Mouse (Mus musculus) hindbrain, embryonic 10.5 days (tissue): Measurements from ENCODE around the gene Il17c. TPM values are rescaled to one million over a fixed set of nuclear protein-coding genes. Genes with fewer than 3 reads are reported as not detected.

Experiments used
- DNase-seq: peaks from one replicate; pipeline ENCODE4 v3.0.0-alpha.2; 2017; ENCODE audit warnings: low spot score
- H3K27ac ChIP-seq: fragments of 300-500 bp; sonication (generic); 2 replicates; pipeline ENCODE4 v1.5.1; 2016; ENCODE audit warnings: mild to moderate bottlenecking, moderate library complexity
- H3K27me3 ChIP-seq: fragments of 300-500 bp; sonication (generic); 2 replicates; pipeline ENCODE4 v1.6.1; 2016; ENCODE audit warnings: mild to moderate bottlenecking; ENCODE audit not compliant: poor library complexity, insufficient read depth, severe bottlenecking
- H3K36me3 ChIP-seq: fragments of 300-500 bp; sonication (generic); 2 replicates; pipeline ENCODE4 v1.6.1; 2016; ENCODE audit warnings: mild to moderate bottlenecking, moderate library complexity
- H3K4me1 ChIP-seq: fragments of 300-500 bp; sonication (generic); replicated peaks from 2 replicates; pipeline ENCODE4 v1.6.1; 2016; ENCODE audit warnings: mild to moderate bottlenecking
- H3K4me3 ChIP-seq: fragments of 300-500 bp; sonication (generic); 2 replicates; pipeline ENCODE4 v1.5.1; 2016; ENCODE audit warnings: mild to moderate bottlenecking, moderate library complexity
- H3K9me3 ChIP-seq: fragments of 300-500 bp; sonication (generic); 2 replicates; pipeline ENCODE4 v1.6.1; 2016; ENCODE audit warnings: mild to moderate bottlenecking, moderate library complexity
- WGBS: fragments of 180-500 bp; shearing (Covaris S2); methylation state at CpG from one replicate; pipeline ENCODE4 v1.1.7; 2016; 5-methylcytosine and 5-hydroxymethylcytosine counted together
- polyA plus RNA-seq: library from polyadenylated mRNA; unstranded; fragments of >200 nt; fragmentation: Nextera tagmentation; extraction: Ambion mirVana; gene quantifications from 2 replicates; pipeline ENCODE4 v1.2.1, GENCODE M21; 2016

The Il17c gene
- polyA plus RNA-seq, 1 experiment from 2014 or later: not detected

GRCm38 (mm10) chr8:122451161-122451703, 29.4 kb downstream of the Il17c start:
- 0 out of 2 replicates have a peak, but pooled peaks cover under 1% of the 10 kb centered on the region for H3K4me1 ChIP-seq
- H3K4me3 ChIP-seq: no peak overlapping the region
- no peaks in the 10 kb centered on the region for H3K9me3 ChIP-seq
- no peak for DNase-seq
- no peaks in the 10 kb centered on the region for H3K36me3 ChIP-seq
- no peak overlapping the region for H3K27ac ChIP-seq
- WGBS: 83% methylated on average over 7 of the region's 7 CpGs
- peaks cover 12% of the 10 kb centered on the region; the same call in 1 of the 2 replicates for H3K27me3 ChIP-seq

GRCm38 (mm10) chr8:122452154-122452553, 30.3 kb downstream of the Il17c start:
- Histone ChIP-seq H3K27ac (no peak overlapping the region), H3K27me3 (peaks cover 21% of the 10 kb centered on the region; the same call in 1 of the 2 replicates), H3K4me1 (no peaks in the 10 kb centered on the region), H3K9me3 (no peaks in the 10 kb centered on the region), H3K36me3 (no peaks in the 10 kb centered on the region), H3K4me3 (no peak overlapping the region)
- DNase-seq: no peak
- 86% methylated on average over 10 of the region's 10 CpGs for WGBS

- 89% methylated on average over 6 of the region's 6 CpGs for WGBS
- H3K9me3 ChIP-seq: no peaks in the 10 kb centered on the region
- no peaks in the 10 kb centered on the region for H3K4me1 ChIP-seq
- peaks cover 44% of the 10 kb centered on the region for H3K27me3 ChIP-seq
- H3K4me3 ChIP-seq: no peak overlapping the region
- no peaks in the 10 kb centered on the region for H3K36me3 ChIP-seq
- DNase-seq: no peak
- no peak overlapping the region for H3K27ac ChIP-seq
Measured at GRCm38 (mm10) chr8:122454409-122454808, 32.6 kb downstream of the Il17c start.

- Histone ChIP-seq H3K27me3 (peaks cover 71% of the 10 kb centered on the region), H3K4me1 (peaks cover 23% of the 10 kb centered on the region), H3K9me3 (no peaks in the 10 kb centered on the region), H3K4me3 (no peak overlapping the region), H3K27ac (no peak overlapping the region), H3K36me3 (no peaks in the 10 kb centered on the region)
- 78% methylated on average over 11 of the region's 11 CpGs for WGBS
- no peak for DNase-seq
Measured at GRCm38 (mm10) chr8:122457171-122457570, 35.4 kb downstream of the Il17c start.

GRCm38 (mm10) chr8:122459218-122459900, 37.5 kb downstream of the Il17c start:
- peak; percentile 20 for DNase-seq
- 0 out of 2 replicates have a peak overlapping the region, but pooled peaks have one; percentile 50 for H3K4me3 ChIP-seq
- no peak overlapping the region for H3K27ac ChIP-seq
- H3K36me3 ChIP-seq: no peaks in the 10 kb centered on the region
- H3K4me1 ChIP-seq: peaks cover 42% of the 10 kb centered on the region
- H3K9me3 ChIP-seq: no peaks in the 10 kb centered on the region
- 61% methylated on average over 6 of the region's 6 CpGs for WGBS
- H3K27me3 ChIP-seq: peaks cover 85% of the 10 kb centered on the region

GRCm38 (mm10) chr8:122459990-122460389, 38.2 kb downstream of the Il17c start:
- WGBS: 32% methylated on average over 7 of the region's 7 CpGs
- H3K4me3 ChIP-seq: peak overlapping the region; percentile 50
- H3K36me3 ChIP-seq: no peaks in the 10 kb centered on the region
- H3K27me3 ChIP-seq: peaks cover 80% of the 10 kb centered on the region
- no peaks in the 10 kb centered on the region for H3K9me3 ChIP-seq
- no peak overlapping the region for H3K27ac ChIP-seq
- DNase-seq: no peak
- peaks cover 47% of the 10 kb centered on the region for H3K4me1 ChIP-seq

GRCm38 (mm10) chr8:122460524-122461472, 39.0 kb downstream of the Il17c start, which contains the start of gene Snai3:
Snai3 (minus strand) TSS chr8:122460733.
- Histone ChIP-seq H3K9me3 (no peaks in the 10 kb centered on the region), H3K27ac (peak within 1 kb of the TSS; percentile 41; the same call in 1 of the 2 replicates), H3K36me3 (peaks cover 5% of the 10 kb centered on the region), H3K4me1 (peaks cover 50% of the 10 kb centered on the region), H3K27me3 (peaks cover 80% of the 10 kb centered on the region), H3K4me3 (peak within 1 kb of the TSS; percentile 50)
- DNase-seq: peak; percentile 50
- 3% methylated on average over 56 of the region's 56 CpGs for WGBS

GRCm38 (mm10) chr8:122461473-122462148, 39.8 kb downstream of the Il17c start:
- H3K9me3 ChIP-seq: no peaks in the 10 kb centered on the region
- H3K4me1 ChIP-seq: peaks cover 50% of the 10 kb centered on the region
- DNase-seq: no peak
- peaks cover 12% of the 10 kb centered on the region for H3K36me3 ChIP-seq
- WGBS: 63% methylated on average over 11 of the region's 11 CpGs
- no peak overlapping the region for H3K4me3 ChIP-seq
- peaks cover 72% of the 10 kb centered on the region for H3K27me3 ChIP-seq
- no peak overlapping the region for H3K27ac ChIP-seq

- 74% methylated on average over 8 of the region's 8 CpGs for WGBS
- Histone ChIP-seq H3K27ac (no peak overlapping the region), H3K4me3 (no peak overlapping the region), H3K4me1 (peaks cover 50% of the 10 kb centered on the region), H3K36me3 (peaks cover 21% of the 10 kb centered on the region), H3K27me3 (peaks cover 63% of the 10 kb centered on the region), H3K9me3 (no peaks in the 10 kb centered on the region)
- DNase-seq: no peak
Measured at GRCm38 (mm10) chr8:122462510-122462909, 40.7 kb downstream of the Il17c start.

- peaks cover 48% of the 10 kb centered on the region for H3K27me3 ChIP-seq
- H3K36me3 ChIP-seq: peaks cover 35% of the 10 kb centered on the region
- WGBS: 70% methylated on average over 12 of the region's 12 CpGs
- no peak overlapping the region for H3K4me3 ChIP-seq
- DNase-seq: no peak
- no peak overlapping the region for H3K27ac ChIP-seq
- H3K4me1 ChIP-seq: peaks cover 50% of the 10 kb centered on the region
- H3K9me3 ChIP-seq: no peaks in the 10 kb centered on the region
Measured at GRCm38 (mm10) chr8:122463651-122464640, 42.1 kb downstream of the Il17c start.

GRCm38 (mm10) chr8:122464985-122465384, 43.2 kb downstream of the Il17c start:
- WGBS: 67% methylated on average over 7 of the region's 7 CpGs
- H3K9me3 ChIP-seq: no peaks in the 10 kb centered on the region

More at GRCm38 (mm10) chr8:122464985-122465384, 43.2 kb downstream of the Il17c start:
- H3K36me3 ChIP-seq: peaks cover 44% of the 10 kb centered on the region
- peaks cover 38% of the 10 kb centered on the region for H3K27me3 ChIP-seq
- DNase-seq: no peak
- H3K27ac ChIP-seq: no peak overlapping the region
- H3K4me3 ChIP-seq: no peak overlapping the region
- H3K4me1 ChIP-seq: peaks cover 48% of the 10 kb centered on the region
